Mouse (Mus musculus) brown adipose tissue, adult 24 weeks (tissue): ENCODE measurements around the gene Sspo. TPM values are rescaled to one million over a fixed set of nuclear protein-coding genes. Genes with fewer than 3 reads are reported as not detected.

Source experiments
- H3K27ac ChIP-seq: fragments of 200-500 bp; replicated peaks from 2 replicates; pipeline ENCODE4 v1.5.1; 2012; ENCODE audit warnings: low read depth, mild to moderate bottlenecking, low read length
- H3K4me1 ChIP-seq: fragments of 200-500 bp; 2 replicates; pipeline ENCODE4 v1.6.1; 2012; ENCODE audit warnings: low read length, mixed read lengths; ENCODE audit not compliant: control insufficient read depth, insufficient read depth, insufficient read length
- H3K4me3 ChIP-seq: fragments of 200-500 bp; 2 replicates; pipeline ENCODE4 v1.5.1; 2012; ENCODE audit warnings: low read depth, mild to moderate bottlenecking, low read length, moderate library complexity; ENCODE audit not compliant: insufficient read depth
- polyA plus RNA-seq: library from polyadenylated mRNA; stranded (reverse); fragments of >200 nt; gene quantifications from 2 replicates; pipeline ENCODE4 v1.2.4, GENCODE M21; 2012; ENCODE audit not compliant: missing spikeins, insufficient read depth, insufficient read length

Sspo gene
- polyA plus RNA-seq, 1 experiment = not detected

- peak overlapping the region; percentile 82 for H3K4me3 ChIP-seq
- H3K27ac ChIP-seq = peak overlapping the region; percentile 97
- H3K4me1 ChIP-seq = peaks cover 9% of the 10 kb centered on the region
These were observed 3.5 kb upstream of the Sspo start for GRCm38 (mm10) chr6:48444310-48445180.

GRCm38 (mm10) chr6:48445181-48446101 is 2.6 kb upstream of the Sspo start, which contains the start of gene Zfp467:
Zfp467 (minus strand) TSS chr6:48445825.
- H3K4me1 ChIP-seq = peaks cover 9% of the 10 kb centered on the region
- H3K27ac ChIP-seq = peak within 1 kb of the TSS; percentile 97
- H3K4me3 ChIP-seq = peak within 1 kb of the TSS; percentile 82

GRCm38 (mm10) chr6:48446256-48446655 is 1.8 kb upstream of the Sspo start:
- peak overlapping the region; percentile 82 for H3K4me3 ChIP-seq
- peak overlapping the region; percentile 97 for H3K27ac ChIP-seq
- H3K4me1 ChIP-seq = peaks cover 9% of the 10 kb centered on the region

- H3K4me1 ChIP-seq = peaks cover 9% of the 10 kb centered on the region
- peak overlapping the region; percentile 32; the same call in 1 of the 2 replicates for H3K27ac ChIP-seq
These were observed 1.1 kb upstream of the Sspo start for GRCm38 (mm10) chr6:48446896-48447295.

GRCm38 (mm10) chr6:48448527-48448926 is 498 bp downstream of the Sspo start:
- Histone ChIP-seq H3K4me1 (peaks cover 9% of the 10 kb centered on the region), H3K4me3 (no peak overlapping the region), H3K27ac (no peak overlapping the region)

More at GRCm38 (mm10) chr6:48446896-48447295, 1.1 kb upstream of the Sspo start:
- no peak overlapping the region for H3K4me3 ChIP-seq

GRCm38 (mm10) chr6:48452151-48452550 is 4.1 kb downstream of the Sspo start:
- no peak overlapping the region for H3K27ac ChIP-seq

GRCm38 (mm10) chr6:48452771-48453170 is 4.7 kb downstream of the Sspo start:
- Histone ChIP-seq H3K27ac (no peak overlapping the region), H3K4me3 (no peak overlapping the region), H3K4me1 (peaks cover 5% of the 10 kb centered on the region; the same call in 1 of the 2 replicates)

More at GRCm38 (mm10) chr6:48452151-48452550, 4.1 kb downstream of the Sspo start:
- Histone ChIP-seq H3K4me1 (peaks cover 5% of the 10 kb centered on the region; the same call in 1 of the 2 replicates), H3K4me3 (no peak overlapping the region)

GRCm38 (mm10) chr6:48464966-48465679 is 17.1 kb downstream of the Sspo start:
- Histone ChIP-seq H3K4me3 (no peak overlapping the region), H3K4me1 (no peaks in the 10 kb centered on the region), H3K27ac (no peak overlapping the region)

- Histone ChIP-seq H3K4me3 (no peak overlapping the region), H3K4me1 (no peaks in the 10 kb centered on the region), H3K27ac (no peak overlapping the region)
These were observed 18.7 kb downstream of the Sspo start for GRCm38 (mm10) chr6:48466715-48467114.

GRCm38 (mm10) chr6:48467490-48467889 is 19.5 kb downstream of the Sspo start:
- Histone ChIP-seq H3K4me1 (no peaks in the 10 kb centered on the region), H3K4me3 (no peak overlapping the region), H3K27ac (no peak overlapping the region)

GRCm38 (mm10) chr6:48470739-48471138 is 22.7 kb downstream of the Sspo start:
- Histone ChIP-seq H3K4me1 (no peaks in the 10 kb centered on the region), H3K4me3 (no peak overlapping the region), H3K27ac (no peak overlapping the region)

- Histone ChIP-seq H3K4me3 (no peak overlapping the region), H3K27ac (no peak overlapping the region), H3K4me1 (no peaks in the 10 kb centered on the region)
These were observed 30.4 kb downstream of the Sspo start for GRCm38 (mm10) chr6:48478446-48478845.

GRCm38 (mm10) chr6:48482501-48482900 is 34.5 kb downstream of the Sspo start:
- H3K4me1 ChIP-seq = no peaks in the 10 kb centered on the region
- no peak overlapping the region for H3K27ac ChIP-seq
- H3K4me3 ChIP-seq = no peak overlapping the region
